Mouse (Mus musculus): ENCODE measurements around the gene Prnp. TPM values are rescaled to one million over a fixed set of nuclear protein-coding genes. Genes with fewer than 3 reads are reported as not detected.

Prnp gene
- polyA plus RNA-seq, 1 experiment from 2014 or later: 63.8 TPM

DNA sequence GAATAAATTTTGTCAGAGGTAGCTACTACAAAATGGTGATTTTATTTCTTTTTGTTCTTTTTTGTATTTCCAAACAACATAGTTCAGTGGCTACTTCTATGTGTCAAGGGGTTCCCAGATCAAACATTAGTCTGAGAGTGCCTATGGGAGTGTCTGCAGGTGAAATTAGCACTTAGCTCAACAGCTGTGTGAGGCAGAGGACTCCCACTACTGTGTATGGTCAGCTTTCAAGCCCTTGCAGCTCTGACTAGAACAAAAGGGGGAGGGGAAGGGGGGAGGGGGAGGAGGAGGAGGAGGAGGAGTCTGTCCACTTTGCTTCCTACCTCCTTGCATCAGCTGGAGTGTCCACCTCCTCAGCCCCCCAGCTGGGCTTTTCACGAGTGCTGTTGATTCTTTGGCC, 34.6 kb downstream of the Prnp start:
- Histone ChIP-seq H3K4me2 (ENCODE audit: low read length) (no peak overlapping the region), H3K9me3 (replicated peaks; ENCODE audit: low read length) (no peaks in the 10 kb centered on the region), H3K27ac (no peak overlapping the region), H3K4me1 (replicated peaks; ENCODE audit: insufficient read depth, low read length) (no peaks in the 10 kb centered on the region), H3K36me3 (ENCODE audit: insufficient read depth, low read length) (no peaks in the 10 kb centered on the region), H3K27me3 (ENCODE audit: insufficient read depth, low read length) (no peaks in the 10 kb centered on the region), H3K9ac (ENCODE audit: low read depth, low read length) (no peak overlapping the region), H3K4me3 (replicated peaks; ENCODE audit: low read depth, low read length) (no peak overlapping the region)
- DNase-seq (ENCODE audit: low spot score) (no peak), ATAC-seq (replicated peaks; ENCODE audit: low FRiP score, low read depth) (no peak)
- TF ChIP-seq CTCF (IDR thresholded peaks at IDR 0.05; ENCODE audit: low read depth): no peak
- 19% methylated on average over 1 of the region's 1 CpGs for WGBS

DNA sequence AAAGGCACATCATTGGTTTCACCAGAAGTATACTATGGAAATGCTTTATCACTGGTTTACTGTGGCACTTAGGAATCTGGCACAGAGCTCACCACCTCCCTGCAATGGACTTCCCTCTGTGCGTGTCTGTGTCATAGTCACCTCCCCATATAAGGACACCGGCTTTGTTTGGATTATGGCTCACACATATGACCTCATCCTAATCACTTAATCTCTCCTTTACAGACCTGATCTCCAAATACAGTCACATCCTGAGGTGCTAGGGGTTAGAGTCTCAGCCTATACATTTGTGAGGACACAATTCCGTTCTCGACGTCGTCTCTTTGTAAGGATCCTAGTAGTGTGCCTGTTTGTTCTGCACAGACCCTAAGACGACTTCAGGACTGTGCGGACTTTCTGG, 35.5 kb downstream of the Prnp start:
- 73% methylated on average over 8 of the region's 8 CpGs for WGBS
- DNase-seq (ENCODE audit: low spot score) (no peak), ATAC-seq (replicated peaks; ENCODE audit: low FRiP score, low read depth) (no peak)
- Histone ChIP-seq H3K36me3 (ENCODE audit: insufficient read depth, low read length) (no peaks in the 10 kb centered on the region), H3K27ac (no peak overlapping the region), H3K9me3 (replicated peaks; ENCODE audit: low read length) (no peaks in the 10 kb centered on the region), H3K9ac (ENCODE audit: low read depth, low read length) (no peak overlapping the region), H3K4me3 (replicated peaks; ENCODE audit: low read depth, low read length) (no peak overlapping the region), H3K27me3 (ENCODE audit: insufficient read depth, low read length) (no peaks in the 10 kb centered on the region), H3K4me1 (replicated peaks; ENCODE audit: insufficient read depth, low read length) (no peaks in the 10 kb centered on the region), H3K4me2 (ENCODE audit: low read length) (no peak overlapping the region)
- no peak for TF ChIP-seq CTCF (IDR thresholded peaks at IDR 0.05; ENCODE audit: low read depth)

DNA sequence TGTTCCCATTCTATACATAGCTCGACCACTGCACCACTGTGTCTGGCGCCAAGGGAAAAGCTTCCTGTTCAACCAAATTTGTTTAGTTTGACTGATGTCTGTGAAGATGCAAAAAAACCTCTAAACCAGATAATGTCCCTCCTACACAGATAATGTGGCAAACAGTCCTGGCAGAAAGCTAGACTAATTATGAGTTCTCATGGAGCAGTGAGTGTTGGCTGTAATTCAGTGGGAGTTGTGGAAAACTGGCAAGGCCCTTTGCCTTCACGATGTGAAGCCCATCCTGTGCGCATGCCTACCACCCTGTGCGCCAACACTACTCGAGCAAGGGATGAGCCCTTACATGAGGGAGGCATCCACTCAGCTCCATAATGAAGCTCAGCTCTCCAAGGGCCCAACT, 36.0 kb downstream of the Prnp start:
- DNase-seq (ENCODE audit: low spot score): no peak
- no peak overlapping the region for H3K9ac ChIP-seq (ENCODE audit: low read depth, low read length)
- H3K4me3 ChIP-seq (replicated peaks; ENCODE audit: low read depth, low read length): no peak overlapping the region
- no peak for TF ChIP-seq CTCF (IDR thresholded peaks at IDR 0.05; ENCODE audit: low read depth)
- H3K36me3 ChIP-seq (ENCODE audit: insufficient read depth, low read length): no peaks in the 10 kb centered on the region
- no peaks in the 10 kb centered on the region for H3K4me1 ChIP-seq (replicated peaks; ENCODE audit: insufficient read depth, low read length)
- 82% methylated on average over 6 of the region's 6 CpGs for WGBS
- H3K27me3 ChIP-seq (ENCODE audit: insufficient read depth, low read length): no peaks in the 10 kb centered on the region
- no peak overlapping the region for H3K27ac ChIP-seq
- ATAC-seq (replicated peaks; ENCODE audit: low FRiP score, low read depth): no peak
- H3K4me2 ChIP-seq (ENCODE audit: low read length): no peak overlapping the region
- H3K9me3 ChIP-seq (replicated peaks; ENCODE audit: low read length): no peaks in the 10 kb centered on the region

DNA sequence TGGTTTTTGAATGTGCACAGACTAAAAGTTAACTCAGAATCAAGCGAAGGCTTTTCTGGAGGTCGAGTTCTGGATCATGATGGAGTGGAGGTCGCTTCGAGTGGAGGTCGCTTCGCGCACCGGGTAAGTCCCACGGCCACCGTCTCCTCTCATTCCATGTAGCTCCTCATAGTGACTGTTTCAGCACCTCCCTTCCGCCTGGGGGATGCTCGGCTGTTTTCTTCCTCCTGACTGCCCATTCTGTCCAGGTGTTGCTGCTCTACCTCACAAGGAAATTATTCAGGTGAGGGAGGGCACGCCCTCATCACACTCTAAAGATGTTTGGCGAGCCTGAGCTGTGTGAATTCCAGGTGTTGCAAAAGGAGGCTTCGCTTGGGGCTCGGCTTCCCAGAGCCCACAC, 36.6 kb downstream of the Prnp start:
- Histone ChIP-seq H3K27ac (no peak overlapping the region), H3K9ac (ENCODE audit: low read depth, low read length) (no peak overlapping the region), H3K4me3 (replicated peaks; ENCODE audit: low read depth, low read length) (no peak overlapping the region), H3K27me3 (ENCODE audit: insufficient read depth, low read length) (no peaks in the 10 kb centered on the region), H3K4me2 (ENCODE audit: low read length) (no peak overlapping the region), H3K4me1 (replicated peaks; ENCODE audit: insufficient read depth, low read length) (no peaks in the 10 kb centered on the region), H3K9me3 (replicated peaks; ENCODE audit: low read length) (no peaks in the 10 kb centered on the region), H3K36me3 (ENCODE audit: insufficient read depth, low read length) (no peaks in the 10 kb centered on the region)
- WGBS: 83% methylated on average over 16 of the region's 16 CpGs
- TF ChIP-seq CTCF (IDR thresholded peaks at IDR 0.05; ENCODE audit: low read depth): no peak
- ATAC-seq (replicated peaks; ENCODE audit: low FRiP score, low read depth): no peak
- DNase-seq (ENCODE audit: low spot score): no peak

DNA sequence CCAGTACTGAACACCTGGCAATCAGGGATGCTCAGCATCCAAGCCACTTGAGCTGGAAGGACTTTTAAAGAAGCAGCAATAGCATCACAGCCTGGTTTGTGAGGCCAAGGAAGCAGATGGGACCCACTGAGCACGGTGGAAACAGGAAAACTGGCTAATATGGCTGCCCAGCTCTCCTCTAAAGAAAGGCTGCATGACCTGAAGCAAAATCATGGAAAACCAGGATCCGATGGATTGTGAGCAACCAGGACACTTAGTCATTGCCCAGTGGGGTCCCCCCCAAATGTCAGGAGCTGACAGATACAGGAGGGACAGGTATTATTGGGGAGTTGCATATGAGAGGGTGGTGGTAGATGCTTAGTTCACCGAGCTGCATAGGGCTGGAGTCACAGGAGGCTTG, 38.4 kb downstream of the Prnp start:
- no peak for TF ChIP-seq CTCF (IDR thresholded peaks at IDR 0.05; ENCODE audit: low read depth)
- ATAC-seq (replicated peaks; ENCODE audit: low FRiP score, low read depth): no peak
- Histone ChIP-seq H3K27me3 (ENCODE audit: insufficient read depth, low read length) (no peaks in the 10 kb centered on the region; the same call in 1 of the 2 replicates), H3K4me2 (ENCODE audit: low read length) (no peak overlapping the region), H3K9me3 (replicated peaks; ENCODE audit: low read length) (no peaks in the 10 kb centered on the region), H3K9ac (ENCODE audit: low read depth, low read length) (no peak overlapping the region), H3K4me1 (replicated peaks; ENCODE audit: insufficient read depth, low read length) (peaks cover 6% of the 10 kb centered on the region), H3K36me3 (ENCODE audit: insufficient read depth, low read length) (no peaks in the 10 kb centered on the region), H3K4me3 (replicated peaks; ENCODE audit: low read depth, low read length) (no peak overlapping the region), H3K27ac (no peak overlapping the region)
- WGBS: 81% methylated on average over 3 of the region's 3 CpGs
- no peak for DNase-seq (ENCODE audit: low spot score)

DNA sequence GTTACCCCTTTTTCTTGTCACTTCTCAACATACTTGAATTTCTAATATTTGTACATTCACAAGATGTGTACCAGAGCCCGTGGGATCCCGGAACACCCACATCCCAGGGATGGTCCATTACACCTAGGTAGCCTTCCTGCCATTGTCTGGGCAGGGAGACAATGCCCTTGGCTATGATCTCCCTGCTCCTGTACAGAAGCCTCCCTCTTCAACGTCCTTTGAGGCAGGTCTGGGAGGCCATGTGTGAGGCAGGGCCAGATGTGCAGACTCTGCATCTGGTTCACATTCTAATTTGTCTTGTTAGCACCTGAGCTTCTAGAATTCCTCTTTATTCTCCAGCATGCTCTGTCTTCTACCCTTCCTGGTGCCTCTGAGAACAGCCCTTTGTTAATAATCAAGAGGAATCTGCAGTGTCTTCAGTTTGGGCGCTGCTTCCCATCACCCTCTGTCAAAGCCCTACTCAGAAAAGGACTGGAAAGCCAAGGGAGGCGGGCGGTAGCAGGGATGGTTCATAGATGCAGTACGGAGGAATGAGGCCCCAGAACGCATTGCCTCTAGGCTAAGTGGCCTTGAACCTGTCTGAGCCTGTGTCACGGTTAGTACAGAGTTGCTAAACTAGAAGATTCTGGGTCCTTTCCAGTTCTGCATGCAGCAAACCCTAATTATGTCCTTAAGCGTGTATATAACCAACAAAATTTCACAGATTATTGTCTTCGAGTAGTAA, 39.4 kb downstream of the Prnp start:
- Histone ChIP-seq H3K27me3 (ENCODE audit: insufficient read depth, low read length) (no peaks in the 10 kb centered on the region; the same call in 1 of the 2 replicates), H3K9me3 (replicated peaks; ENCODE audit: low read length) (no peaks in the 10 kb centered on the region), H3K4me1 (replicated peaks; ENCODE audit: insufficient read depth, low read length) (peaks cover 12% of the 10 kb centered on the region), H3K4me2 (ENCODE audit: low read length) (no peak overlapping the region), H3K4me3 (replicated peaks; ENCODE audit: low read depth, low read length) (no peak overlapping the region), H3K9ac (ENCODE audit: low read depth, low read length) (no peak overlapping the region), H3K36me3 (ENCODE audit: insufficient read depth, low read length) (no peaks in the 10 kb centered on the region), H3K27ac (no peak overlapping the region)
- WGBS: 76% methylated on average over 11 of the region's 11 CpGs
- DNase-seq (ENCODE audit: low spot score) (no peak), ATAC-seq (replicated peaks; ENCODE audit: low FRiP score, low read depth) (no peak)
- TF ChIP-seq CTCF (IDR thresholded peaks at IDR 0.05; ENCODE audit: low read depth): no peak

Measured in kidney, postnatal 0 days (tissue).